Mouse (Mus musculus) ES-Bruce4 (cell line): ENCODE data around the gene Grid2.

Source experiments
- CTCF ChIP-seq: IDR thresholded peaks from one replicate; pipeline ENCODE4 v1.8.1; 2011; ENCODE audit warnings: low read depth, low read length
- EP300 ChIP-seq: IDR thresholded peaks from 2 replicates; pipeline ENCODE4 v1.6.1; 2011; ENCODE audit warnings: low read depth, low read length; ENCODE audit not compliant: insufficient read depth
- POLR2A ChIP-seq: IDR thresholded peaks from one replicate; pipeline ENCODE4 v1.8.1; 2011; ENCODE audit warnings: low read length; ENCODE audit not compliant: insufficient read depth

- no peak for TF ChIP-seq POLR2A
- TF ChIP-seq CTCF = no peak
- no peak for TF ChIP-seq EP300
Measured at GRCm38 (mm10) chr6:64479884-64480283, 1224.2 kb downstream of the Grid2 start.
